Mouse (Mus musculus): ENCODE data around the gene Ankrd9. TPM values are rescaled to one million over a fixed set of nuclear protein-coding genes. Genes with fewer than 3 reads are reported as not detected.

Ankrd9 gene
- 16.4 and 20.0 TPM in 2 replicates for polyA plus RNA-seq (2015; fragmentation: Nextera tagmentation; extraction: Ambion mirVana)

DNA sequence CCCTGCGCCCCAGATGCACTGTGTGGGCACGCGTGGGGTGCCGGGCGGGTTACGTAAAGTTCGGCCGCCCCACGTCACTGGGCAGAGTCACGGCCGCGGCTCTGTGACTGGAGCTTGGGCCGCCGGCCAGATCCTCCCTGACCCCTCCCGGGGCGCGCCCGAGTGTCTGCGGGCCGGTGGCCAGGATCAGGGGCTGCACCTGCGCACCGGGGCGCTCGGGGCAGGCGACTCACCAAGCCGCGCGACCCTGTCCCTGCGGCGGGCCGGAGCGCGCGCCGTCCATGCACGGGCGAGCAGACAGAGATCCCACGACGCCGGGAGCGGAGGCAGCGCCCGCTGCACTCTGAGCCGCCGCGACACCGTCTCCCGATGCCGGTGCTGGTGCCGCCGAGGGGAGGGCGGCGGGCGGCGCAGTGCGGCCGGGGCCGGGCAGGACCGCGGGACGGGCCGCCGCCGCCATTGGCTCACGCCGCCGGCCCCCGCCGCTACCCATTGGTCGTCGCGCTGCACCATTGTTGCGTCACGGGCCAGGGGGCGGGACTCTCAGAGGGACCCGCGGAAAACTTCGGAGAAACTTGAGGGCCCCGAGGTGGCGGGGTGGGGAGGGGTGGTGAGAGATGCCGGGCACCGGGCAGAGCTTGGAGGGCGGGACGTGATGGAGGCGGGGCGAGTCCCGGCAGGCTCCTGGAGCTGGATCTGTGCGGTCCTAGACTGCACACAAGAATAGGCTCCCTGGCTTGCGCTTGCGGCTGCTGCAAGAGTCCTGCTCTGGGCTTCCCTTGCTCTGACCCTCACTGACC, at the start of gene Ankrd9:
Gene Ankrd9 (minus strand): TSS at position 434 of the 800 bp plus-strand sequence.
- under 1% methylated on average over 66 of the region's 90 CpGs for WGBS
- peak within 1 kb of the TSS; percentile 84 for H3K4me2 ChIP-seq
- peak; percentile 94 for ATAC-seq (ENCODE audit: insufficient number of reproducible peaks, low FRiP score, low TSS enrichment, low read depth)
- H3K27me3 ChIP-seq, result no peaks in the 10 kb centered on the region
- peaks cover 32% of the 10 kb centered on the region for H3K36me3 ChIP-seq
- H3K9ac ChIP-seq, result peak within 1 kb of the TSS; percentile 78
- no peaks in the 10 kb centered on the region for H3K9me3 ChIP-seq
- H3K4me3 ChIP-seq, result peak within 1 kb of the TSS; percentile 79
- H3K4me1 ChIP-seq, result peaks cover 13% of the 10 kb centered on the region
- H3K27ac ChIP-seq, result peak within 1 kb of the TSS; percentile 73

DNA sequence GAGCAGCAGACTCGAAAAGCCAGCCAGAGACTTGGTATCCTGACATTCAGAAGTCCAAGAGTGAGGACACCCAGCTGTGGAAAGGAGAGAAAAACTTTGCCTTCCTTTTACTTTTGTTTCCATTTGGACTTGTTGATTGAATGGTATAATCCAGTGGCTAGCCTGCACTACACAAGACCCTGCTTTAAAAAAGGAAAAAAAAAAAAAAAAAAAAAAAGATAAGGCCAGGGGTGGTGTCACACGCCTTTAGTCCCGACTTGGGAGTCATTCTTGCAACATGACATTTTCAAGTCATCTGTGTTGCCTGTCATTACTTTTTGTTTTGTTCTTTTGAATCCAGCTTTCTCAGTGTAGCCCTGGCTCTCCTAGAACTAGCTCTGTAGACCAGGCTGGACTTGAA, 42.7 kb upstream of the Ankrd9 start:
- Histone ChIP-seq H3K9me3 (no peaks in the 10 kb centered on the region), H3K27ac (no peak overlapping the region), H3K36me3 (no peaks in the 10 kb centered on the region), H3K27me3 (no peaks in the 10 kb centered on the region), H3K9ac (no peak overlapping the region), H3K4me3 (no peak overlapping the region), H3K4me1 (no peaks in the 10 kb centered on the region), H3K4me2 (no peak overlapping the region)
- no peak for ATAC-seq (ENCODE audit: insufficient number of reproducible peaks, low FRiP score, low TSS enrichment, low read depth)
- WGBS, result 57% methylated on average over 3 of the region's 3 CpGs

DNA sequence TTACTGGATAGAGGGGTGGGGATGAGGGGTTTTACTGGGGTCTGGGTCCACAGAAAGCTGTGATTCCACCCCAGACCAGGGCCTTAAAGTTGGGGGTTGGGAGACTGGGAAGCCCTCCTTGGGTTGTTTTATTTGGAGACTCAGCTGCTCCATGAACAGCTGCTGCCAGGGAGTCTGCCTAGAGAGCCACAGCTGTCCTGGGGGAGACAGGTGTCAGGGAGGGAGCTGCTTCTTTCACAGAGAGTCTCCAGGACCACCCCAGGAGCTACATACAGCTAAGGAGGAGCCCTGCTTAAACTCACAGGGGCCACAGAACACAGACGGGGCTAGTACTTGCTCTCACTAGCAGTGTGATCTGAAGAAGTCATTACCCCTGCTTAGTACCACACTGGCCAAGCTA, 42.3 kb upstream of the Ankrd9 start:
- H3K27me3 ChIP-seq, result no peaks in the 10 kb centered on the region
- 10% methylated on average over 1 of the region's 1 CpGs for WGBS
- H3K4me3 ChIP-seq, result no peak overlapping the region
- no peaks in the 10 kb centered on the region for H3K36me3 ChIP-seq
- no peaks in the 10 kb centered on the region for H3K9me3 ChIP-seq
- H3K4me1 ChIP-seq, result no peaks in the 10 kb centered on the region
- H3K27ac ChIP-seq, result no peak overlapping the region
- ATAC-seq (ENCODE audit: insufficient number of reproducible peaks, low FRiP score, low TSS enrichment, low read depth), result no peak; the same call in 1 of the 2 replicates
- no peak overlapping the region for H3K4me2 ChIP-seq
- no peak overlapping the region for H3K9ac ChIP-seq

DNA sequence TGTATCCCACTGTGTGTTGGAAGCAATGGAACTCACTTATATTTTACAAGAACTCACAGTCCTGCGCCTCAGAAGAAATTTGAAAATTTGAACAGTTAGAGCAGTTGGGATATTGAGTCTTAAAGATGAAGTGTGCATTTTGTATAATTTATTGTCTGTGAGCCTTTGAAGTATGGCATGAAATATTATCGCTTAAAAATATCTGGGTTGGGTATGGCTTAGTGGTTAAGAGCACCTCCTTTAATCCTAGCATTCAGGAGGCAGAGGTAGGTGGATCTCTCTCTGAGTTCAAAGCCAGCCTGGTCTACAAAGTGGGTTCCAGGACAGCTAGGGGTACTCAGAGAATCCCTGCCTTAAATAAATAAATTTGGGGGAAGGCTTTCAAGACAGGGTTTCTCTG, 40.2 kb upstream of the Ankrd9 start:
- no peak overlapping the region for H3K9ac ChIP-seq
- H3K4me3 ChIP-seq, result no peak overlapping the region
- no peak overlapping the region for H3K4me2 ChIP-seq
- H3K27me3 ChIP-seq, result no peaks in the 10 kb centered on the region
- 82% methylated on average over 2 of the region's 2 CpGs for WGBS
- peaks cover 3% of the 10 kb centered on the region; the same call in 1 of the 2 replicates for H3K4me1 ChIP-seq
- H3K36me3 ChIP-seq, result no peaks in the 10 kb centered on the region
- H3K27ac ChIP-seq, result no peak overlapping the region
- no peak for ATAC-seq (ENCODE audit: insufficient number of reproducible peaks, low FRiP score, low TSS enrichment, low read depth)
- H3K9me3 ChIP-seq, result no peaks in the 10 kb centered on the region

DNA sequence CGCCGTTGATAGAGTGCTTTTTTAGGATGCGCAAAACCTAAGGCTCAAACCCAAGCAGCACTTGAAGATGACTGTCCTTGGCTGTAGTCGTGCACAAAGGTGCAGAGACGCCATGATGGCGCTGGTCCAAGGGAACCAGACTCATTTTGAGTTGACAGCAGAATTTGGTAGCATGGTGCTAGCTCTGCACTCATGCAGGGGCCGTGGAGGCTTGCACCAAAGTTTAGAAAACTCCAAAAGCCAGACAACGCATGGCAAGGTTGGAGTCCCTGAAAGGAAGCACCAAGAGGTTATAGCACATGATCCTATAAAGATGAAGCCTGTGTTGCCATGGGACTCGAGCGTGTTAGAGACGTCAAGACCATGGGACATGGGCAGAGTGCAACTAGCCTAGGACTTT, 39.2 kb upstream of the Ankrd9 start:
- WGBS, result 91% methylated on average over 11 of the region's 11 CpGs
- Histone ChIP-seq H3K27me3 (no peaks in the 10 kb centered on the region), H3K4me3 (no peak overlapping the region), H3K4me1 (peaks cover 3% of the 10 kb centered on the region; the same call in 1 of the 2 replicates), H3K27ac (no peak overlapping the region), H3K9me3 (no peaks in the 10 kb centered on the region), H3K9ac (no peak overlapping the region), H3K4me2 (no peak overlapping the region), H3K36me3 (no peaks in the 10 kb centered on the region)
- ATAC-seq (ENCODE audit: insufficient number of reproducible peaks, low FRiP score, low TSS enrichment, low read depth), result no peak

DNA sequence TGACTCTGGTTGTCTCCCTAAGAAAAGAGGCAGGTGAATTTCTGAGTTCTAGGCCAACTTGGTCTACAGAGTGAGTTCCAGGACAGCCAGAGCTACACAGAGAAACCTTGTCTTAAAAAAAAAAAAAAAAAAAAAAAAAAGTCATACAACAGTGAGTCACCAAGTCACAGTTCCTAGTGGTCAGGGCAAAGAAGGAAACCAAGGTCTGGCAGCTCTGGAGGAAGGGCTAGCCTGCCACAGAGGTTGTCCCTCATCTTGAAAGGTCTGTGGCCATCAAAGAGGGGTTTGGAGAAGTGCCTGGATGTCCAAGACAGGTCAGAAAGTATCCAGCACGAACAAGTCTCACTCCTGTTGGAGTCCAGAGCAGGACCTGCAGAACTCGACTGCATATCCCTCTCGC, 38.0 kb upstream of the Ankrd9 start:
- H3K9ac ChIP-seq, result no peak overlapping the region
- no peaks in the 10 kb centered on the region for H3K36me3 ChIP-seq
- no peak overlapping the region for H3K4me2 ChIP-seq
- 82% methylated on average over 3 of the region's 3 CpGs for WGBS
- no peak overlapping the region for H3K4me3 ChIP-seq
- no peak overlapping the region for H3K27ac ChIP-seq
- no peaks in the 10 kb centered on the region for H3K27me3 ChIP-seq
- no peaks in the 10 kb centered on the region for H3K9me3 ChIP-seq
- H3K4me1 ChIP-seq, result peaks cover 3% of the 10 kb centered on the region; the same call in 1 of the 2 replicates
- ATAC-seq (ENCODE audit: insufficient number of reproducible peaks, low FRiP score, low TSS enrichment, low read depth), result no peak

DNA sequence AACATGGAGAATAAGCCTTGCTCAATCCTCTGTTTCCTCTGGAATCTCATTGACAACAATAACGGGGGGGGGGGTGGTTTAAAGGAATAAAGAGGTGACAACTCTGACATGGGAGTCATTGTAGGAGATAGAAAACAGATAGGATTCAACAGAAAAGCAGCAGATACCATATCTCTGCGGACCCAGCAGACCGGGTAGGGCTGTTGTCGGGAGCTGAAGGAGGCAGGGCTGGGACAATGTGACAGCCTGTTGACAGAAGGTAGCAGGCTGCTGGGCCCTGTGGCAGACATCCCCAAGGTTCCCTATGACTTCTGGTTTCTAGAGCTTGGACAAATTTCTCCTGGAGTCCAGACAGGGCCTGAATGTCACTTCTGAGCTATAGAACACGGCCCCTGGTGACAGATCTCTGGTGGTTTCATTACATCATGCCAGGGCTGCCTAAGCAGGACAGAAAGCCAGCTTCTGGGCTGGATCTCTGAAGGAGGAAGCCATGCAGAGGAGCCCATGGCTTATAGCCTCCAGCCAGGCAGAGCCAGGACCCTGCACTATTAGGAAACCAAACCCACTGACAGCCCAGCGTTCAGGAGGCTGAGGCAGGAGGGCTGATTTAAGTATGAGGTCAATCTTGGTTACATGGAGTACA, 30.9 kb upstream of the Ankrd9 start:
- Histone ChIP-seq H3K9ac (no peak overlapping the region), H3K4me1 (peaks cover 48% of the 10 kb centered on the region), H3K4me2 (no peak overlapping the region), H3K9me3 (no peaks in the 10 kb centered on the region), H3K27ac (peak overlapping the region; percentile 59), H3K27me3 (no peaks in the 10 kb centered on the region), H3K4me3 (no peak overlapping the region), H3K36me3 (no peaks in the 10 kb centered on the region)
- 66% methylated on average over 6 of the region's 6 CpGs for WGBS
- no peak for ATAC-seq (ENCODE audit: insufficient number of reproducible peaks, low FRiP score, low TSS enrichment, low read depth)

DNA sequence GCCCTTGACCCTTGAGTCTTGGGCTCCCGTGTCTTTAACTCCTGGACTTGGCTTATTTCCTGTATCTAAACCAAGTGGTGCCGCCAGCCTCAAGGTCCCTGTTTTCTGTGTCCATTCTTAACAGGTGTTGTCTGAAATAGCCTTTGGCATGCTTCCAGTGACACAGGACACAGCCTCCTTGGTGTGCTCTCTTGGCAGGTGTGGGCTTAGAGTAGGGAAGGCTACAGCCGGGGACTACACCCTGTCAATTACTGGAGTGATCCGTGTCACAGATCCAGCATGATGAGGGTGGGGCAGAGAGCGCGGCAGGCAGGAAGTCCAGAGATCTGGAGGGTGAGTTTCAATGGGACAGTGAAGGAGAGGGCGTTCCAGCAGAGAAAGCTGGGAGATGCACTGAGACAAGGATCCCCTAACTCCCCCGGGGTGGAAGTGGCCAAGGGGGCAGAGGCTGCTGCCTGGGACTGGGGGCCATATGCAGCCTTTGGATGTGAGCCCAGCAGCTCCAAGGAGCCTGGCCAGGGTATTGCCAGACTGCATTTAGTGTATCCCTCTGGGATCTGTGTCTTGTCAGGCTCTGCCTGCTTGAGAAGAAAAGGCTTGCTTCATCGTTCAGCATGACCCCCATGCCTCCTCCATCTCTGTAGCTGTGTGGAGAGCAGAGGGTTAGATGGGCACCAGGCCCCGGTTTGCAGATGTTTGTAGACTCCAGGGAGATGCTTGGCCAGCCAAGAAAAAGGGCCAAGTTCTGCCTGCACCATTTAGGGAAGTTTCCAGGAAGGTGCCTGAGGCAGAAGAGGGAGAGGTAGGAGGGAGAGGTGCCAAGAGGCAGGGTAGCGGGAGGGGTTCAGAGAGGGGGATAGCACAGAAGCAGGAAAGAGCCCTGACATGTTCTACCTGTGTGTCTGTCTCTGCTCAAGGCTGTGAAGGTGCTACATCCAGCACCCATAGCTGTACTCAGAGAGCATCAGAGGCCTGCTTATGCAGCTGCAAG, 30.0 kb upstream of the Ankrd9 start:
- Histone ChIP-seq H3K9ac (no peak overlapping the region), H3K4me3 (no peak overlapping the region), H3K4me1 (peaks cover 48% of the 10 kb centered on the region), H3K36me3 (no peaks in the 10 kb centered on the region), H3K4me2 (no peak overlapping the region), H3K27ac (peak overlapping the region; percentile 59), H3K27me3 (no peaks in the 10 kb centered on the region), H3K9me3 (no peaks in the 10 kb centered on the region)
- ATAC-seq (ENCODE audit: insufficient number of reproducible peaks, low FRiP score, low TSS enrichment, low read depth), result 0 out of 2 replicates have a peak, but pooled peaks have one; percentile 26
- 46% methylated on average over 11 of the region's 11 CpGs for WGBS

DNA sequence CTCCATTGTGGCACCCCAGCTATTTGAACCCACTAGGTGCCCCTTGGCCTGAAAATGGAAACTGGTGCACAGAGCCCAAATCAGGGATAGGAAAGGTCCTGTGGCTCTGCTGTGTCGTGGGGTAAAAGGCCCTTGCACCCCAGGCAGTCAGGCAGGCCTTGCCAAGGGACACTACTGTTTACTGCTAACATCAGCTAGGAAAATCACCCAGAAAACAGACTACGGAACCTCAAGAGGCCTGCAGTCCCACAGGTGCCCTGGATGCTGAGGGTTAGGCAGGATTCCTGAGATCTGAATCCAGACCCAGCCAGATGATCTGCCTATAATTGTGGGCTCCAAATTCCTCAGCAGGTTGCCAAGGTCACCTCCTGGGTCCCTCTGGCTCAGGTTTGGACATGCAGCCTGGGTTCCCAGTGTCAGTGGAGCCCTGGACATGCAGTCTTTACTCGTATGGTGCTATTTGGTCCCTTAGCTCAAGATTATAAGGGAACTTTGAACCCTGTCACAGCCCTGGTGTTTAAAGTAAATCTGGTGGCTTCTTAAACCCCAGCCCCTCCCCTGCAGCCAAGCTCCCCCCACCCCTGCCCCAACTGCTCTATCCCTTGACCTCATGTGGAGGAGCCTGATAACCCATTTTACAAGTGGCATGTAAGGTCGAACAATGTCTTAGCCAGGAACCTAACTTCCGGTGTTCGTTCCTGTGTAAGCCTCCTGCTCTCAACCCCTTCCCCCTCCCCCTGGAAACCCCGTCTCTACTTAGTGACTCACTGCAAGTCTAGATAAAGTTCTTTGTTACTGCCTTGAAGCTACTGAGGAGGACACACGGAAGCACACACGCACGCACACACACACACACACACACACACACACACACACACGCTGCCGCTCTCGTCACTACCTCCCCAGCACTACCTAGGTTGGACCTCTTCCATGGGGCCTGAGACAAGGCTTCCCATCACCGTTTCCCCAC, 28.6 kb upstream of the Ankrd9 start:
- Histone ChIP-seq H3K4me1 (peaks cover 48% of the 10 kb centered on the region), H3K9me3 (no peaks in the 10 kb centered on the region), H3K27me3 (no peaks in the 10 kb centered on the region), H3K4me2 (no peak overlapping the region), H3K4me3 (no peak overlapping the region), H3K36me3 (no peaks in the 10 kb centered on the region), H3K9ac (no peak overlapping the region), H3K27ac (peak overlapping the region; percentile 75)
- ATAC-seq (ENCODE audit: insufficient number of reproducible peaks, low FRiP score, low TSS enrichment, low read depth), result no peak
- 65% methylated on average over 14 of the region's 14 CpGs for WGBS

DNA sequence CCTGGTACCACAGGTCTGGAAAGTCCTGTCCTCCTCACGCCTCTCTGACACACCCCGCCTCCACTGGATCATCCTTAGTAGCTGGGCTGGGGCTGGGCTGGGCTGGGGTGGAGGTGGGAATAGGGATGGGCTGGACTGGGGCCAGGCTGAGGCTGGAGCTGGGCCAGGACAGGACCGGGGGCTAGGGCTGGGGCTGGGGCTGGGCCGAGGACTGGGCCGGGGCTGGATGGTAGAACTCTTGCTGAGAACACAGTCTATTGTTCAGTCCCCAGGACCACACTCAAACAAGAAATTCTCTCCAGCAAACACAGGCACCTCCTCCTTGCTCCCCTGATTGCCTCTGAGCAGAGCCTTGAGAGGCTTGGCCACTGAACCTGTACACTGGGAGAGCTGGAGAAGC, 27.5 kb upstream of the Ankrd9 start:
- Histone ChIP-seq H3K27ac (peak overlapping the region; percentile 75), H3K4me3 (no peak overlapping the region), H3K9ac (no peak overlapping the region), H3K9me3 (no peaks in the 10 kb centered on the region), H3K36me3 (no peaks in the 10 kb centered on the region), H3K4me2 (no peak overlapping the region), H3K4me1 (peaks cover 48% of the 10 kb centered on the region), H3K27me3 (no peaks in the 10 kb centered on the region)
- ATAC-seq (ENCODE audit: insufficient number of reproducible peaks, low FRiP score, low TSS enrichment, low read depth), result peak; percentile 31; the same call in 1 of the 2 replicates
- whole genome bisulfite sequencing, result 36% methylated on average over 5 of the region's 5 CpGs

DNA sequence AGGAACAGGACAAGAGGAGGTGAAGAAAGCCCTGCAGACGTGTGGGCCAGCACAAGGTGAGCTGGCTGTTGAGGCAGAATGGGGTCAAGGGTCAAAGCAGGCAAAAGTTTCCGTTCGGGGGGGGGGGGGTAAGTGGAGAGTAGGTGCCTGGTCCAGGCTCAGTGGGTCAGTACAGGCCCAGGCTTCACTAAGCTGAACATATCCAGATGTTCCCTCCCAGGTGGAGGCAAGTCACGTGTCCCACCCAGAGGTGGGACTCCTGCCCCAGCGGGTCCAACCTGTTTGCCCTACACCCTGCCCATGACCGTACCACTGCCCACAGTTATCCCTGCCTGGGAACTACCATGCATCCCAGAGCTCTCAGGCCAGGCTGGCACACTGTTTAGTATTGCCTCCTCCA, 27.0 kb upstream of the Ankrd9 start:
- Histone ChIP-seq H3K4me2 (no peak overlapping the region), H3K4me1 (peaks cover 48% of the 10 kb centered on the region), H3K27me3 (no peaks in the 10 kb centered on the region), H3K9ac (no peak overlapping the region), H3K4me3 (no peak overlapping the region), H3K27ac (peak overlapping the region; percentile 75), H3K36me3 (no peaks in the 10 kb centered on the region), H3K9me3 (no peaks in the 10 kb centered on the region)
- 53% methylated on average over 6 of the region's 6 CpGs for WGBS
- ATAC-seq (ENCODE audit: insufficient number of reproducible peaks, low FRiP score, low TSS enrichment, low read depth), result no peak
